Mouse (Mus musculus): ENCODE results near the gene Msrb1. TPM values are rescaled to one million over a fixed set of nuclear protein-coding genes. Genes with fewer than 3 reads are reported as not detected.

Gene Msrb1
- total RNA-seq, 2 experiments from 2014 or later = 192 to 205 TPM

DNA sequence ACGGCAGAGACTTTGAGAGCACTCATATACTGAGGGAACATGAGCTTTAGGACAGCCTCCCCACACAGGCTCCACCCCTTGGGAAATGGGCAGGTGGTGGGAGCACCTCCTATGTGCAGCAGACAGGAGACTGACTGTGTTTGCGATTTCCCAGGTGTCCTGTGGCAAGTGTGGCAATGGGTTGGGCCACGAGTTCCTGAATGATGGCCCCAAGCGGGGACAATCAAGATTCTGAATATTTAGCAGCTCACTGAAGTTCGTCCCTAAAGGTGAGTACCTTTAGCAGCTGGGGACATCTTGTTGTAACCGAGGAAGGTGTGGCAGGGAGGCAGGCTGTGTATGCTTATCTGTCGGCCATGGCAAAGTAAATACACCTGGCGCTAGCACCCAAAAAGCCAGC lies 3.5 kb downstream of the Msrb1 start:
- no peak for DNase-seq
- intact Hi-C loops (cut with DNase I) = loop anchor here (5.0 kb wide), 1 partner anchor 162 kb away; no protein-coding TSS in a partner anchor

DNA sequence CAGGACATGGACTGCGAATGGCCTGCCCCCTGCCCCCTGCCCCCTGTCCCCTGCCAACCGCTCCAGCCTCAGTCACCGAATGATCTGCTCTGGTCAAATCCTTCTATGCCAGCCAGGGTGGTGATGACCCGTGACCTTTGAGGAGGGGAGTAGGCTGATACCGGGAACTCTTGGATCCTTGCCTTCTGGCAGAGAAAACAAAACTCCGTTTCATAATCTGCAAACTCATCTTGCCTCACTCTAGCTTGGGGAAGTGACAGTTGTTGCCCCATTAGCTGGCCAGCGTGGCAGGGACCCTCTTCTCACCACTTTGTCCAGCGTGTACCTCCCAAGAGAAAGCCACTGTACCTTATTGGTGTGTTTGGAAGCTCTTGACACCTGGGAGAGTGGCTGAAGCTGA lies 5.9 kb downstream of the Msrb1 start:
- no peak for DNase-seq
- intact Hi-C loops (cut with DNase I) = loop anchor here (5.0 kb wide), 1 partner anchor 160 kb away; no protein-coding TSS in a partner anchor

DNA sequence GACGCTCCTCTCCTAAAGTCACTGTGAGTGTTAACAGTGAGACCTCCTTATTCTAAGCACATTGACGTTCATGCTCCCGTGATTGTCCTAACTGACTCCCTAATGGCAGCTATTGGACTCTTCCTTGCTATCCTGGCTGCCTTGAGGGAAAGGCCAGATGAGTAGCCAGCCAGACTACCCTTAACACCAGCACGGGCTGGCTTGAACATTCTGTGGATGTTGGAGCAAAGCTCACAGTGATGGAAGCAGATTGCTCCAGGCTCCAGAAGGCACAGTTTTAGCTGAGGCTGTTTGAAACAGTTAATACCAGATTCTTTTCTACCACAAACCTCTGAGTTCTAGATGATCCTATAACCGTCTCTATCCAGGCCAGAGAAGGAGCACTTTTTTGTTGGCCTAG lies 7.5 kb downstream of the Msrb1 start:
- DNase-seq = no peak
- intact Hi-C loops (cut with DNase I) = loop anchor here (5.0 kb wide), 1 partner anchor 158 kb away; no protein-coding TSS in a partner anchor

DNA sequence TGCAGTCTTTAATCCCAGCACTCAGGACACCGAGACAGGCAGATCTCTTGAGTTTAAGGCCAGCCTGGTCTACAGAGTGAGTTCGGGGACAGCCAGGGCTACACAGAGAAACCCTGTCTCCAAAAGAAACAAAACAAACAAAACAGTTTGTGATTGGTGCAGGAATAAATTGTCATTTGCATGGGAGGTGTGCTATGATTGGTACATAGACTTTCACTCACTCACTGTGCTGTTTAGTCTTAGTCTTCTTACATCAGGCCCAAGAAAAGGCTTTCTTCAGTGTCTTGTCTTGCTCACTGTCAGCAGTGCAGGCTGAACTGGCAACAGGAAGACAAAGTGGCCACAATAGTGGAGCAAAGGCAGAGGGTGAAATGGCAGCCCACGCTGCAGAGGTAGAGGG lies 7.9 kb downstream of the Msrb1 start:
- intact Hi-C loops (cut with DNase I) = loop anchor here (5.0 kb wide), 1 partner anchor 158 kb away; no protein-coding TSS in a partner anchor
- no peak for DNase-seq

DNA sequence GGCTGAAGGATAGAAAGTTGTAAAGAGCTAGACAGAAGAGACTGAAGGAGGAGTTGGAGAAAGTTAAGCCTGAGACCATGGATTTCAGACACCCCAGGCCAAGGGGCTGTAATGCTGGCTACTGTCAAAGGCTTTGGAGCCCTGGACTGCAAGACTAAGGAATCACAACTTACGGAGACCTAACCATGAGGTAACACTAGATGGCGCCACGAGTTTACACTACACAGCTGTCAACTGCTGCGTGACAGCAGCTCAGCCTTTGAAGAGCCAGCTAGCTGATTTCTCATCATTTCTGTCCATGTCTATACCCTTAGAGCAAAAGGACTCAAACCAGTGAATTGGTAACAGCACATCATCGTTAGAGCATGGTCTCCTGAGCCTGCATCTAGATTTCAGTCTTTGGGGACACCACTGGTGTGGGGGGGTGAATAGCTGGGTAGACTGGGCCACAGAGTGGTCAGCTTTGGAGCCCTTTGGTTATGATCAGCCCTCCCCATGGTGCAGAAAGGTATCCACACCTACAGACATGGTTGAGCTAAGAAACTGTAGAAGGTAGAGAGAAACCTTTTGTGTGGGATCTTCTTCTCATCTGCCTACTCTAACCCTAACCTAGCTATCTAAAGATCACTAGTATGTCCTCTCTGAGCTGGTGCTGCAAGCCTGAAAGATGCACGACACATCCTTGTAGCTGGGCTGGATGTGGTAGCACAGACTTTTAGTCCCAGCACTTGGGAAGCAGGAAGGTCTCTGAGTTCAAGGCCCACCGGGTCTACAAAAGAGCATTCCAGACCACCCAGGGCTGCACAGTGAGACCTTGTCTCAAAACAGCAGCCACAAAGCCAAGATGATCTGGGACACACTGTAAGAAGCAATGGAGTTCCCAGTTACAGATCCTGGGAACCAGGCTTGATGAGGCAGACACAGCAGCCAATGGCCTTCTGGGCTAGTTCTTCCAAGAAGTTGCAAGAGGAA lies 9.4 kb downstream of the Msrb1 start:
- peak; percentile 55 to 80 for DNase-seq
- intact Hi-C loops (cut with DNase I) = loop anchor here (2.0 to 5.0 kb wide), 2 partner anchors 73 to 136 kb away; no protein-coding TSS in a partner anchor

DNA sequence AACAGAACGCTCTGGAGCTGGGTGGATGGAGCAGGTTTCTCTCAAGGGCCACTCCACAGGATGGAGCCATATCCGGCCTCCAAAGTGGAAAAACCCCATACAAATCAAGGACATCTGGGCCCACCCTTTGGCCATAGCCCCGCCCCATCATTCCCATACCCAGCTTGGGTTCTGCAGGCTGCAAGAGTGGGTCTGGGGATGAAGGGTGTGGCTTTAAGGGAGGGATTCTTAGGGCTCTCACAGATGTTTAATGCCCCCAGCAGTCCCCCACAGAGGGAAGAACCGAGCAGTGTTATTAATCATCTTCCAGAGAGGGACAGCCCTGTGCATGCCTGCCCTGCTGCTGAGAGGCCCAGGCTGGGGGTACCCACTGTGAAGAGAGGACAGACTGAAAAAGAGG lies 10.5 kb downstream of the Msrb1 start:
- intact Hi-C loops (cut with DNase I) = loop anchor here (2.0 to 5.0 kb wide), 2 partner anchors 72 to 135 kb away; no protein-coding TSS in a partner anchor
- no peak for DNase-seq

DNA sequence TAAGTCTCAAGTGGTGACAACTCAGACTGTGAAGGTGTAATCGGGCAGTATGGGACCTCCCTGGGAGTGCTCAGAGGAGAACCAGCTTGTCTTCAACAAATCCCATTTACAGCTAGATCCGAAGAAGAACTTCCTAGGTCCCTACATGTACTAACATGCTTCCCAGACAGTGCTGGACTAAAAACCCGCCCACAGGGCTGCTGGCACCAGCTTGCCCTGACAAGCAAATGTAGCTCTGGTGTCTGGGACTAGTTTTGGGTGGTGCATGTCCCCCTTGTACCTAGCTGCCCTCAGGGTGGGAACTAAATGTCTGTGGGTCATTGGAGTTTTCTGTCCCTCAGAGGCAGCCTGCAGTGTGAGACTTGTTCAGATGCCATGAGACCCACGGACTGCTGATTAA lies 15.1 kb downstream of the Msrb1 start:
- intact Hi-C loops (cut with DNase I) = no loop called here

DNA sequence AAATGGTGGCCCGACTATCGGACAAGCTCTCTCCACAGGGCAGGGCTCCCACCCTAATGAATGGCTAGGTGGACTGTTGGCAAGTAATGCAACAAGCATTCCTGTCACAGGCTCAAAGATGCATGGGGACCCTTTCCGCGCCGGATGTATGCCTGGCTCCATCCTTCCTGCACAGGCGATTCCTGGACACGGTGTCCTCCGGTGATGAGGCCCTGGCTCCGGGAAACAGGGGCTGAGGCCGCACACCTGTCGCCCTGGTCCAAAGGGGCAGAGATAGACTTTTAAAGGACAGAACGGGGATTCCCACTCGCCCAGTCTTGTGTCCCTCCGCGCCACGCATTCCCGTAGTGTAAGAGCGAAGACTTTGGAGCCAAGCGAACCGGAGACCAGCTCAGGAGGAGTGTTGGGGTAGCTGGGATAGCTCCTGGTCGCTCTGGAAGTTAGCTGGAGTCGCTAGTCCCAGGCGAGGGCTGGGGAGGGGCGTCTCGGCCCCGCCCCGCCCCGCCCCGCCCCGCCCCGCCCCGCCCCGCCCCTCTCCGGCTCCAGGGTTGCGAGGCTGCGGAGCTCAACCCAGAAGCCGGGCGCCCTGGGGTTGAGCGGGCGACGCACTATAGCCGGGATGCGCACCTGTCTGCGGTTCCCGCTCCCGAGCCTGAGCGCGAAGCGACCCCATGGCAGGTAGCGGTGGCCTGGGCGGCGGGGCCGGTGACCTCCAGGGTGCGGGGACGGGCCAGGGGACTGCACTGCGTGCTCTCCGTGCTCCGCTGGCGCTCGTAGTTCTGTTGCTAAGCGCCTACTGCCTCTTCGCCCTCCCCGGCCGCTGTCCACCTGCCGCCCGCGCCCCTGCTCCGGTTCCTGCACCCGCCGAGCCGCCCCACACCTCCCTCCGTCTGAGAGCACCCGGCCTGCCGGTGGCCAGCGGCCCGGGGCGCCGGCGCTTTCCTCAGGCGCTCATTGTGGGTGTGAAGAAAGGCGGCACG lies 16.3 kb downstream of the Msrb1 start, which contains the start of gene Hs3st6:
TSS of gene Hs3st6 (plus strand) at position 574 of the 980 bp plus-strand sequence.
- intact Hi-C loops (cut with DNase I) = no loop called here
- DNase-seq = no peak

More for the DNA sequence above, 15.1 kb downstream of the Msrb1 start:
- no peak for DNase-seq

DNA sequence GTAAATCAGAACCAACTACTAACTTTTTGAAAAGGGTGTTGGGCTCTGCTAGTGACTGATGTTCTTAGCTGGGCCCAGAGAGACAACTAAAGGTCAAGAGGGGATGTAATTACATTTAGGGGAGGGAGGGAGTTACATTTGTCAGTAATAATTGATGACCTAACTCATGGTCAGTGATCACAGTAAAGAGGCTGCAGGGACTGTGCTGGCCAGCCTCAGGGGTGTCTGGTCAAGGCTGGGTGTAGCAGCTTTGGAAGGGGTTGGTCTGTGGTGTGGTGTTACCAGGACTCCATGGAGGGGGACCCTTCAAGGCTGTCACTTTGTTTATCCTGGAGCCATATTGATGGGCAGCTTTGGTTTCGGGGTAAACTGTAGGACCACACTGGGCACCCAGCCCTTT lies 21.0 kb downstream of the Msrb1 start:
- intact Hi-C loops (cut with DNase I) = no loop called here

DNA sequence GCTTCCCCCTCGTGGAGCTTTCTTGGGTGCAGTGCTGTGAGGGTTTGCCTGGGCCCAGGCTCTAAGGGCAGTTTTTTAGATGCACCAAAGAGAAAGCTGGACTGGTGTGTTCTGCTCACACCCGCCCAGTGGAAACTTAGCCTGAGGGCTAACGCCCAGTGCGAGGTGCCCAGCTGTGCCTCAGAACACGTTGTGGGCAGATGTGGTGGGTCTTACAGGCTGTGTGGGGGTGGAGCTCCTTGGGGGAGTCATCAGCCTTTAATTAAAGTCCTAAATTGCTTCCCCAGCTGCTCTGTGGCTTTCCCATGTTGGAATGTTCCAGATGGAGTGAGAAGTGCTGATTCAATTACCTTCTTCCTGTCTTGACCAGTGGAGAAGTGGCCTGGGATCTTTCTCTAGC lies 24.7 kb downstream of the Msrb1 start:
- DNase-seq = no peak
- intact Hi-C loops (cut with DNase I) = no loop called here

More for the DNA sequence above, 21.0 kb downstream of the Msrb1 start:
- DNase-seq = no peak

DNA sequence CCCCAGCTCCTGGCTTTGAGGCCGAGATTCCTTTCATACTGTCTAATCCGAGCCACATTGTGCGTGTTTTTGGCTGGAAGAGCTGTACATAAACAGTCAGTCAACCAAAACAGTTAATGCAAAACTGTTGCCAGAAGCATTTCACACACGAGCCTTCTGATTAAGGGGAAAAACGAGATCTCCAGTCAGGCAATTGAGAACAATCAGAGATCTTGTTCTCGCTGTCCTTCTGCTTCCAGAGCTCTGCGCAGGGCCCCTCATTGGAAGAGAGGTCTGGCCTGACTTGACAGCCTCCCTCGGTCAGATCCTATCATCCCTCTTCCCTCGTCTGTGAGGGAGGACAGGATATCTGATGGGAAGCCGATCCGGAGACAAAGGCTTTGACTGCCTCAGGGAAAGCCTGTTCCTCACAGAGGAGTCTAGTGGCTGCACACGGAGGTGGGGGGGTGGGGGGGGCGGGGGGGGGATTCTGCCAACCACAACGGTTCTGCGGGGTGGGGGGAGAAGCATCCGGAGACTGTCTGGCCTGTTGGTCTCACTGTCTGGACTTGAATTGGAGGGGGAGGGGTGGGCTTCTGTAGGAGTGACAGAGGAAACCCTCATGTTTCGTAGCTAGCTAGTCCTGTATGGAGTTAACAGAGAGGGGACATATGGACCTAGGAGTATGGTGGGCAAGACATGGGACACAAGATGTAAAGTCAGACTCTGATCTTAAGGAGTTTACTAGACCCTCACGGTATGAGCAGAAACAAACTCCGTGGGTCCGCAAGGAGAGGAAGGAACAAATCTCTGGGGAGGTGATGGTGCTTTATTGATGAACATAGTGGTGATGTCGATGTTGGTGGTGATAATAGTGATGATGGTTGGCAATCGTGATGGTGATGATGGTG lies 28.8 kb downstream of the Msrb1 start:
- intact Hi-C loops (cut with DNase I) = no loop called here
- no peak for DNase-seq

DNA sequence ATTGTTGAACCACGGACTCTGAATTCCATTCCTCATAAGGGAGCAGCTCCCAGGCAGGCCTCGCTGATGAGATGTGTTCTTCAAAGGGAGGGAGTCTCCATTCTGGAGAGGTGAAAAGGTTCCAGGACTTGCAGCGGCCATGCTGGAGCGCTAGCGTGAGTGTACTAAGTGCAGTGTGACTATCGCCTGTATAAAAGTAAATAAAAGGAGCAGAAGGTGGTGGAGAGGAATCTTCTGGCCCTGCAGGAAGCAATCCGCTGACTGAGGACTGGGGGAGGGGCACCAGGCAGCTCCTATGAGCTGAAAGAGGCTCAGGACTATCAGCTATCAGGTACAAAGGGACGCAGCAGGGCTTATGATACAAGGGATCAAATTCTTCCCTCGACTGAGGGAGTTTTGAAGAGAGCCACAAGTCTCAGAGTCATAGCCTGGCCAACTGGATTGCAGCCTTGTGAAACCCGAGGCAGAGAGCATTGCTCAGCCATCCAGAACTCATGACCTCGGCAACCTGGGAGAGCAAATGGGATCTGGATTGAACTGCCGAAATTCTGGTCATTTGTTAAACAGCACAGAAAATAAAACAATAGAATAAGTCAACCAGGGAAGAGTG lies 29.9 kb downstream of the Msrb1 start:
- DNase-seq = no peak
- intact Hi-C loops (cut with DNase I) = no loop called here

DNA sequence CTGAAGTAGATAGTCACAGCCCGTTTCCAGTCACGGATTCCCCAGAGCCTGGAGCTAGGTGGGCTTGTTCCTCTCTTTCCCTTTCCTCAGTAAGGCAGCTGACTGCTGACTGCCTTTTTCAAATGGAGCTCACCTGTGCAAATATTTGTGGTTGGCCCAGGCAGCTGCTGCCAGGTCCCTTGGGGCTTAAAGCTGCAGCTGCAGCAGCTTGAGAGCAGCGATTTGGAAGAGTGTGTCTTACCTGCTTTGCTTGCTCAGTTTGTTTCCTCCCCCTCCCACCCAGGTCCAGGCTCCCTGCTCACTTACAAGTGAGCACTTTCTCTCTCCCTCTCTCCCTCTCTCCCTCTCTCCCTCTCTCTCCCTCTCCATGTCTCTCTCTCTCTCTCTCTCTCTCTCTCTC lies 32.7 kb downstream of the Msrb1 start:
- no peak for DNase-seq
- intact Hi-C loops (cut with DNase I) = no loop called here

DNA sequence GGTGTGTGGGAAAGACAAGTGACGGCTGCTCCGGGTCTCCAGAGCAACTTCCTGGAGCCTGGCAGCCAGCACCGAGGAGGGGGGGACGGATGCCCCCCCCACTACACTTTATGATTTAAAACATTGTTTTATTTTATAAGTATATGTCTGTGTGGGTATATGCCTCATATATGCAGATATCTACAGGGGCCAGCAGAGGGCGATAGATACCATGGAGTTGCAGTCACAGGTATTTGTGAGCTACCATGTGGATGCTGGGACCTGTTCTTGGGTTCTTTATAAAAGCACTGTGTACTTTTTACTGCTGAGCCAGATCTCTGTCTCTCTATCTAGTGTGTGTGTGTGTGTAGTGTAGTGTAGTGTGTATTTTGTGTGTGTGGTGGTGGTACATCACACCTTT lies 36.8 kb downstream of the Msrb1 start:
- no peak for DNase-seq
- intact Hi-C loops (cut with DNase I) = no loop called here

DNA sequence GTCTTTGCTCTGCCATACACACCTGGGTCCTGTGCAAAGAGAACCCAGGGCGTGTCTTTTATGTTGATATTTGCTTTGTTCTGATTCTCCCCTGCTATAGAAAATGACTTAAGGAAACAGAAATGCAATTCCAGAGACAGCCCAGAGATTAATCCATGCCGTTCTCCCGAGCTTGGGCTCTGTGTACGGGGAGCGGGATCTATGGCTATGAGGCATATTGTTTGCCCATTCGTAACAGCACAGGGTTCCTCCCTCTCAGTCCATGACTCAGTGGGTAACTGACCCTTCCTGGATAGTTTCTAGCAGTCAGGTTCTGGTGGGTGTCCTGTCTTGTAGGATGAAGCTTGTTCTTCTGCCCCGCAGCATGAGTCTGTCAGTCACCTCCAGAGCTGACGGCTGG lies 38.7 kb downstream of the Msrb1 start:
- DNase-seq = no peak
- intact Hi-C loops (cut with DNase I) = no loop called here

DNA sequence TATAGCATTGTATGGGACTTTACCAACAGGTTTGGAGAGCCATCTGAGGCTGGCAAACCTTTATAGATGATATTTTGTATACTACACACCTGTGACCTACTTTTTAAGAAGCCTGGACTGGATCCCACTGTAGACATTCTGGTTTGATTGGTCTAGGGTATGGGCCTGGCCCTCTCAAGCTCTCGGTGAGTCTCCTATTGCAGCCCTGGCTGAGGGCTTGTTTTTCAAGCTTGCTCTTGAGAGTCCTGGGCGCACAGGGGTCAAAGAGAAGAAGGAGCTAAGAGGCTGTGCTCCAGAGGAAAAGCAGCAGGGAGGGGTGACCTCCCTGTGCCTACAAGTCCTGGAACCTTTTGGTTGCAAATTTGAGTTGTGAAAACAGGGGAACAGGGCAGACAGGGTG lies 40.6 kb downstream of the Msrb1 start:
- intact Hi-C loops (cut with DNase I) = no loop called here
- DNase-seq = no peak

DNA sequence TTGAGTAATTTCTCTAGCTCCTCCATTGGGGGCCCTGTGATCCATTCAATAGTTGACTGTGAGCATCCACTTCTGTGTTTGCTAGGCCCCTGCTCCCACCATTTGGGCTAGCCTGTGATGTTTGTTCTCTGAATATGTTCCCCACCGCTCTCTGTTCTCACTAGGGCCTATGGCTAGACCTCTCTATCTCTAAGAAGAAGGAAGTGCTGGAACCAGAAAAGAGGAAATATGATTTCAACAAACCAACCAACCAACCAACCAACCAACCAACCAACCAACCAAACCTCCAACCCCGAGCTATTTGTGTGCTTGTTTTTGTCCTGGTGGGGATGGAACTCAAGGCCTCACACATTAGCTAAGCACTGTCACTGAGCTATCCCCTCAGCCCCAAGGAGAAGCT lies 44.4 kb downstream of the Msrb1 start:
- intact Hi-C loops (cut with DNase I) = no loop called here
- DNase-seq = no peak

DNA sequence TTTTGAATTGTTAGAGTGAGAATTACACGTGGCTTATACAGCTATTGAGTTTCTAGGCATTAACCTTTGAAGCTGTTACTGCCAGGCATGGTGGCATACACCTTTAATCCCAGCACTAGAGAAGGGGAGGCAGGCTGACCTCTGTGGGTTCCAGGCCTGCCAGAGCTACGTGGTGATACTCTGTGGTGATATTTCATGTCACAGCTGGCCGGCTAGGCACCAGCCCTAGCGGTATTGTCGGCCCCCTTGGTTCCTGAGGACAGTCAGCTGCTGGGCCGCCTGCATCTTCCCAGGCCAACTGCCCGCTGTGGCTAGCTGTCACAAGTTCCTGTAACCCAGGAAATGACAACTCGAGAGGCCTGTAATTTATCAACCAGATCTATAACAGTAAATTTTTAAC lies 55.7 kb downstream of the Msrb1 start:
- no peak for DNase-seq
- intact Hi-C loops (cut with DNase I) = no loop called here

Data from gastrocnemius, postnatal 36 days (tissue).